Mouse (Mus musculus): ENCODE data around the gene Rbp7.
"Not testable (repeated sequence)": the region's sequence is repeated elsewhere in the genome, so short reads cannot be mapped to it uniquely, and the experiment has no call there.

Gene Rbp7

DNA sequence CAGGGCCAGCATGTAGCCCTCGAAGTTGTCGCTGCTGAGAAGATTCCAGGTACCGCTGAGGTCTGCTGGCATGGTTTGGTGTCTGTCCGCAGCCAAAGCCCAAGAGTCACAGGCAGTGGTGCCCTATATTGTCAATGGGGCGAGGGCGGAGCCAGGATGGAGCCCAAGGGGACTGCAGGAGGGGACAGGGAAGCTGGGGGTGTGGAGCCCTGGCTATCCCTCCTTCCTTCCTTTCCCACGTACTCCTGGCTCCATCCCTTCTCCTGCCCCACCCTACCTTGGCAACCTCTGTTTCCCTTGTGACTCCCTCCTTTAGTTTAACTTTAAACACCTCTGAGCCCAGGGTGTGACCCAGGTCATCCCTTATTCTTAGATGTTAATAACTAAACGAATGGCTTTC is at the start of gene Rbp7:
Gene Rbp7, minus strand, starts transcription at position 100 of the 400 bp plus-strand sequence.
- no peak for DNase-seq

DNA sequence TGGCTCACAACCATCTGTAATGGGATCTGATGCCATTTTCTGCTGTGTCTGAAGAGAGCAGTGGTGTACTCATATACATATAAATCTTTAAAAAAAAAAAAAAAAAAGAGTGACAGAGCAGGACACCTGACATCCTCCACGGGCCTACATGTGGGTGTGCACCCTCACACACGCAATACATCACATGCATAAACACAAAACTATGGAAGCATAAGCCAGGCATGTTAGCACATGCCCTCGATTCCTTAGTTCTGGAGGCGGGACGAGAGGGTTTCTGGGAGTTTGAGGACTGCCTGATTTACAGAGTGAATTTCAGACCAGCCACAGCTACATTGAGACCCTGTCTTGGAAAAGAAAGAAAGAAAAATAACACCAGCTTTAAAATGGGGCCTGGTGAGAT is 49.6 kb upstream of the Rbp7 start:
- no peak for DNase-seq

DNA sequence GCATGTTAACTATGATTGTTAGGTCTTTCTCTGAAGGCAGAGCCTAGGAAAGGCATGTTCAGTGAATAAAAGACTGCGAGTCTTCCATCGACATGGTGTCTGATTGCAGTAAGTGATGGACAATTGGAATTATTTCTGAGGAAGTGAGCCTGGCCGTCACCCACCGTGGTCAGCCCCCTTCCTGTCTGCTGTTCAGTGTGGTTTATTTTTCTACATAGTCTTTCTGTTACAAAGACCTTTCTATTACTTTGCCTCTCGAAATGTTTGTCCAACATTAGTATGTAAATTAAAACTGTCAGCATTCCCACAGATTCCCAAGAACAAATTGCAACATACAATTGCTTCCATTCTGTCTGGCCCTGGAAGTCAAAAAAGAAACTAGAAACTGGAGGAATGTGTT is 45.0 kb upstream of the Rbp7 start:
- DNase-seq, result no peak

DNA sequence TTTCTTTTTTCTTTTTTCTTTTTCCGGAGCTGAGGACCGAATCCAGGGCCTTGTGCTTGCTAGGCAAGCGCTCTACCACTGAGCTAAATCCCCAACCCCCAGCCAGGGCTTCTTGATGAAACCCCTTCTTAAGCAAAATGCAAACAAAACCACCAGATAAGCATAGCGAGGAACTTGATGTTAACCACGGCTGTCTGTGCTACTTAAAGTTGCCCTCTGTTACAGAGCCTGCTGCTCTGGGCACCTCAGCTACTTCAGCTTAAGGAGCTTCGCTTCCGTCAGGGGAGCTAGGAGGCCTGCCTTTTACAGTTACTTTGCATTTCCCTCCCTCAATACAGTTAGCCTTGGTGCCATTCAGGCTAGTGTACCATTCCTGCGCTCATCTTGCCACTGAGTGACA is 44.1 kb upstream of the Rbp7 start:
- no peak for DNase-seq

DNA sequence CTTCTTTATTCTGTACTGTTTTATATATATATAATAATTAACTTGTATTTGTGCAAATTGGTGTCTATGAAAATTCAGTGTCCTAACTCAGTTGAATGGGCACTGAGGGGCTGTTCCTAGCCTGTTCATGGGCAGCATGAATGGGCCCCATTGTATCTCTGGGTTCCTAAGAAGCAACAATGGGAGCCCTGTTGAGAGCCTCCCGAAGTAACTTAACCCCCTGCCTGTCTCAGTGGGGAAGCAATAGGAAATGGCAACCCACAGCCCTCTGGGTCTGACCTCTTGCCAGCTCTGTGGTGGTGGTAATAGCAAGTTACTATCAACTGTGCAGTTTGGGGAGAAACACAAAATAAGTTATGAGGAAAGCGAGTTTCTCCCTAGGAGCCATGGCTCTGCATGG is 41.8 kb upstream of the Rbp7 start:
- DNase-seq, result no peak

DNA sequence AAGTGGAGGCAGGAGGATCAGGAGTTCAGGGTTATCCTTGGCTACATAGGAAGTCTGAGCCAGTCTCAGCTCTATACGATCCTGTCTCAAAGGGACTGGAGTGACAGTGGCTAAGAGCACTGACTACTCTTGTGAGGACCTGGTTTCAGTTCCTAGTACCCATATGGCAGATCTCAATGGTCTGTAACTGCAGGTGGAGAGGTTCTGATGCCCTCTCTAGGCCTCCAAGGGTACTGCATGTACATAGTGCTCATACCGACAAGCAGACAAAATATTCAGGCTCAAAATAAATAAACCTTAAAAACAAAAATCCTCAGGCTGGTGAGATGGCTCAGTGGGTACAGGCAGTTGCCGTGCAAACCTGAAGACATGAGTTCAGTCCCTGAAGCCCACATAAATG is 36.4 kb upstream of the Rbp7 start:
- DNase-seq, result no peak

DNA sequence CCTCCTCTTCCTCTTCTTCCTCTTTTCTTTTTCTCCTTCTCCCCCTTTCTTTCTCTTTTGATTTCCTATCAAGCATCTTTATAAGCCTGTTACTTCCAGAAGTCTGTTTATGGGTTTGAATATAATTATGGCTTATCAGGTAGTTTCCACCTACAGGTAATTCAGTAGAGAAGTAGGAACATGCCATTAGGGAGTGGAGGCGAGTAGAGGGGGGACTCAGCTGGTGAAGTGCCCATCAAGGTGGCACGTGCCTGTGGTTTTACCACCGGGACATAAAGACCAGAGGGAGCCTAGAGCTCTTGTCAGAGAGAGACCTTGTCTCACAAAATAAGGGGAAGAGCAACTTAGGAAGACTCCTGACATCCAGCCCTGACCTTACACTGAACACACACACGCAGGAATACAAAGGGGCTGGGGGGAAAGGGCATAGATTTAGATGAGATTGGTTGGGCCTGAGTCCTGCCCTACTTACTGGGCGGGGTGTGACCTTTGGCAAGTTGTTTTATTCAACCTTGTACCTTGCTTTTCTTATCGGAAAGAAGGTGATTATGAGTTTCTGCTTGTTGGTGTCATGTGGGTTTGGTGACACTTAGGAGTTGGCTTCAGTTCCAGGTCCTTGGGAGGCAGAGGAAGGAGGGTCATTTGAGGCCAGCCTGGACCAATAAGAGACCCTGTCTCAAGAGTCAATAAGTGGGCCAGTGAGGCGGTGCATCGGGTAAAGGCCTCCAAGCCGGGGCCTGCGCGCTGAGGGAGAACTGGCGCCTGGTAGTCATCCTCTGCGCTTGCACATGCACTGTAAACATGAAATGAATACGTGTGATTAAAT is 34.9 kb upstream of the Rbp7 start:
- DNase-seq, result no peak

DNA sequence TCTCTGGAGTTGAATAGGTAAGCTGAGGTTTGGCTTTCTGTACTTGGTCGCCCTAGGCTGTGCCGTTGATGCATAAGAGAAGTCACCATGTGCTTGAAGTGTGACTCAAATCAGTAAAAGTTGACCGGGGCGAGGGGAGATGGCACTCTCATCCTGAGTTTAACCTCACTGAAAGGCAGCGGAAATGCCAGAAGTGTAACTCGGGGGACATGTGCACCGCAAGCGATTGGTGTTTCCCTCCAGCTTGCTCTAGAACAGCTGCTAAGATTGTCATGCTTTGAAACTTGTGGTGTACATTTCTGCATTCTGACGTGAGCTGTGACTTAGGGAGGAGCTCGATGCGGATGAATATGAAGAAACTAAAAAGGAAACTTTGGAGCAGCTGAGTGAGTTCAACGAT is 33.0 kb upstream of the Rbp7 start:
- DNase-seq, result no peak

DNA sequence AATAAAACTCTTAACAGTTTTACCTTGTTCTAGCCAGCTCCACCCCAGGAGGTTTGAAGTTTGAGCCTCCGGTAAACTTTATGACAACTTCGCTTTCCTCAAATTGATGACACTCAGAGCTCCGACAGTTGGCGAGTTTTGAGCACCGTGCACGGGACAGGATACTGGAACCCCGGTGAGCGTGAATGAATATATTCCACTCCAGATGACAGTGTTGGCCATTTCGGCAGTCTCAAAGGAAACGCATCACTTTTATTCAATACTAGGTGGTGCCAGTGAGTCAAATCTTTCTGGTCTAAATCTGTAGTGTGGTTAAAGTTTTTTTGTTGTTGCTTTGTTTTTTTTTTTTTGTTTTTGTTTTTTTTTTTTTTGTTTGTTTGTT is 31.0 kb upstream of the Rbp7 start:
- peak; percentile 46 for DNase-seq

DNA sequence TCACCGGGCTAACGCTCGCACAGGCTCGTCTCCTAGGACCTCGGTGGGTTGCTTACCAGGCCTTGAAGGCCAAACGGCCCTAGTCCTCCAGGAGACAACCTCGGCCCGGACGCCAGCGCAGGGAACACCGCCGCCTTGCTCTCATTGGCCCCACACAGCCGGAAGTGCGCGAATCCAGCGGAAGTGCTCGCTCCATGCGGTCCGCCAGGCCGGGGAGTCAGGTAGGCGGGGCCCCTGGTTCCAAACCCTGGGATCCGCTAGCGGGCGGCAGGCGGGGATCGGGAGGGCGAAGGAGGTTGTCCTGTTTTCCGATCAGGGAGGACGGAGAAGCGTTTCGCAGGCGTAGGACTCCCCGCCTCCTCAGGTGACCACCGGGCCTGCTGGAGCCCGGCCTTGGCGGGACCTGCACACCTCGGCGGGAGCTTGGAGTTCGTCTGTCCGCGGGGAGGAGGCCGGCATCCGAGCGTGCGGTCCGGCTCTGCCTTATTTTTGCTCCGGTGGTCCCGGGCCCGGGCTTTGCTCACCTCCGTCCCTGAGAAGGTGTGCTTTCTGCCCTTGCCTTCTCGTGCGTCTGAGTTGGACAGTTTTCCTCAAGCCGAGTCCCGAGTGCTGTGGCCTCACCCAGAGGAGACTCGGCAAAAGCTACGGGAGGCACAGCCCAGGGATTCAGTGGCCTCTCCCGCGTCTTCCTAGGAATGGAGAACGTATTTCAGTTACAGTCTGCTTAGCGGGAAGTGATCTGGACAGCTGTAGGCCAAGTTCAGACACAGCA is 30.5 kb upstream of the Rbp7 start, which contains the start of the genes Nmnat1 and Lzic:
Gene Nmnat1, minus strand, starts transcription at position 150 of the 772 bp plus-strand sequence.
Gene Lzic, plus strand, starts transcription at position 177 of the 772 bp plus-strand sequence.
- DNase-seq, result peak; percentile 89

DNA sequence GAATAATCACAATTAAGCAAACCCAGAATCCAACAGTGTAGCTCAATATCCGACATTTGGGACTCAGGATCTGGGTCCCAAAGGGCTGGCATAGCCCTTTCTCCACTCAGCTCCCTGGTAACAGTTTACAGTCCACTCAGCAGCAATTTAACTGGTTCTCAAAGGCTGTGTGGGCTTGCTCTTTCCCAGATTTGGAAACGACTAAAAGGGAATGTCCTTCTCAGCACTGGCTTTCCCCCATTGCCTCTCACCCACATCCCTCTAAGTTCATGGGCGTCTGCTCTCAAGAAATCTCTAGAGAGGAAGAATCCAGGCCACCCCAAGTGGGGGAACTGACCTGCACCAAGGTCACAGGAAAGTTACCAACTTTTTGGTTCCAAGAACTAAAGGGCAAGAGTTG is 29.8 kb upstream of the Rbp7 start:
- DNase-seq, result no peak

DNA sequence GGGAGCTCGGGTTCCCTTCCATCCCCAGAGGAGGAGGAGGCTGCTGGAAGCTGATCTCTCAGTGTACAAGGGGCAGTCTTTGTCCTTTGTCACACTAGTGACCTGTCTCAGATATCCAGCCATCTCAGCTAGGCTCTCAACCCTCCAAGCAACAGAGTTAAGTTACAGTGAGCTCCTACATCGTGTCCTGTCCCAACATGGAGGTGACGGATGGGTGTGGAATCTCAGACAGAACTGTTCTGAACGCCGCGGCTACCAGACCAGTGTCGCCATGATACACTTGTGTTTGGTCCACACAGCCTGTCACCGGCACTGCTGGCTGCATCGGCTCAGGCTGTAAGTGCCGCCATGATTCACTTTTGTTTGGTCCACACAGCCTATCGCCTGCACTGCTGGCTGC is 22.3 kb upstream of the Rbp7 start, which contains the start of gene Tmem274:
Gene Tmem274, plus strand, starts transcription at position 301 of the 400 bp plus-strand sequence.
- no peak for DNase-seq

DNA sequence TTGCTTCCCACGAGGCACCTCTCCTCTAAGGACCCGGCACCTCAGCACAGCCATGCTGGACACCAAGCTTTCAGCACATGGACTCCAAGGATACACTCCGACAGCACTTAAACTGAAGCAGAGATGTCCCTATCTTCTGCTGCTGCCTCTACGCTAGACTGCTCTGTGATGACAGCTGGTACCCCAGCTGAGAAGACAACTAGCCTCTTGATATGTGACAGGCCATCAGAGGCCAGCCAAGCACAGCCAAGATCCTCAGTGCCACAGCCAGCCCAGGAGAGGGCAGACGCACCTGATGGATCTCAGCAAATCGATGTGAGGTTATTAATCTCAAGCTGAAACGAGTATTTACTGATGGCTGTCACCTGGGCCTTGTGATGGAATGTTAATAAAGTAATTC is 20.3 kb upstream of the Rbp7 start:
- DNase-seq, result no peak

DNA sequence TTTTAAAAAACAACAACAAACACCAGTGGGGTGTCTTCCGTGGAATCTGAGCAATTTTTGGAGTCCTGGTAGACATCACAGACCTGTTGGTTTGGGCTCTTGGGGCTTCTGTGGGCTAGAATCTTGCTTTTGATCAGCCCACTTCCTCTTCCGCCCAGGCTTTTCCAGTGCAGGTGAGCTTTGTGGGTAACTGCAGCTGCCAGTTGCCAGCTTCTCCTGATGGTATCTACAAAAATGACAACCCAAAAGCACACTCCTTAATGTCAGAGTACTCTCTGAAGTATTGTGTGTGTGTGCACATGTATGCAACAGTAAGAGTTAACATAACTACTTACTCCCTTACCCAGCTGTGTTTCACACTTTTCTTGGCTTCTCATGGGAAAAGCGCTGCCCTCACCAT is 14.8 kb upstream of the Rbp7 start:
- DNase-seq, result peak; percentile 88

DNA sequence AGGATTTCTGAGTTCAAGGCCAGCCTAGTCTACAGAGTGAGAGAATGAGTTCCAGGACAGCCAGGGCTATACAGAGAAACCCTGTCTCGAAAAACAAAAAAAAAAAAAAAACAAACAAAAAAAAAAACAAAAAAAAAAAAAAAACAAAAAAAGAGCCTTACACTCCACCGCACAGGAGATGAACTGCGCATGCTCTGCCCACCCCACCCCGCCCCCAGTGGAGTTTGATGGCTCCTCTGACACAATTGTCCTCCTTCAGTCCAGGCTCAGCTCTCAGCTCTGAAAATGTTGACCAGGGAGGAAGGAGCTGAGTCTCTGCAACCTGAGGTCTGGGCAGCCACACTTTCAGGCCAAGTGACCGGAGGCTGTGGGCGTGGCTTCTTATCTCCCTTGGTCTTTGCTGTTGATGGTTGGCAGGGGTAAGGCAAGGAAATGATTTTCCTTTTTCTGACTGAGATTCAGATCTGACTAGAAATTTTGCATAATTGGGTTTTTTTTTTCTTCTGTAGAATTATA is 8.7 kb upstream of the Rbp7 start:
- no peak for DNase-seq

DNA sequence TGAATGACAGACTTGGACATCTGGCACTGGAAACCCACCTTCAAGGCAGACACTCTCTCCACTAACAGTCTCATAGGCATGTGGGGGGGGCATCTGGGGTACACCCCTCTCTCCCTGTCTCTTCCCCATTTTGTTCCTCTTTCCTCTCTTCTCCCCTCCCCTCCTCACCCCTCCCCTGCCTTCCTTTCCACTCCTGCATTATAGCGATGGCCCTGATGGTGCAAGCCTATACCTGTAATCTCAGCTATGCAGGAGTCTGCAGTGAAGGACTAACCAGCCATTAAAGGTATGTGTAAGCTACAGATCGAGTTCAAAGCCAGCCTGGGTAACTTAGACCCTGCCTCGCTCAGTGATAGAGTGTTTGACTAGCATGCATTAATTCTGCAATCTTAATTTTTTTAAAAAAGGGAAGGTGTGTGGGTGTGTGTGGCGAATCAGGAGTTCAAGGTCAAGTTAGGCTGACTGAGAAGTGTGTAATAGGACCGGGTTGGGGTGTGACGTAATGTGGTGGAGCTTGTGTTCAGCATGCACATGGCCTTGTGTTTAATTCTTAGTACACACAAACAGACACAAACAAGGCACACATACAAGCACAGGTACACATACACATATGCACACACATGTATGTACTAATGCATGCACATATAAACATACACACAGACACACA is 7.7 kb upstream of the Rbp7 start:
- DNase-seq, result no peak

DNA sequence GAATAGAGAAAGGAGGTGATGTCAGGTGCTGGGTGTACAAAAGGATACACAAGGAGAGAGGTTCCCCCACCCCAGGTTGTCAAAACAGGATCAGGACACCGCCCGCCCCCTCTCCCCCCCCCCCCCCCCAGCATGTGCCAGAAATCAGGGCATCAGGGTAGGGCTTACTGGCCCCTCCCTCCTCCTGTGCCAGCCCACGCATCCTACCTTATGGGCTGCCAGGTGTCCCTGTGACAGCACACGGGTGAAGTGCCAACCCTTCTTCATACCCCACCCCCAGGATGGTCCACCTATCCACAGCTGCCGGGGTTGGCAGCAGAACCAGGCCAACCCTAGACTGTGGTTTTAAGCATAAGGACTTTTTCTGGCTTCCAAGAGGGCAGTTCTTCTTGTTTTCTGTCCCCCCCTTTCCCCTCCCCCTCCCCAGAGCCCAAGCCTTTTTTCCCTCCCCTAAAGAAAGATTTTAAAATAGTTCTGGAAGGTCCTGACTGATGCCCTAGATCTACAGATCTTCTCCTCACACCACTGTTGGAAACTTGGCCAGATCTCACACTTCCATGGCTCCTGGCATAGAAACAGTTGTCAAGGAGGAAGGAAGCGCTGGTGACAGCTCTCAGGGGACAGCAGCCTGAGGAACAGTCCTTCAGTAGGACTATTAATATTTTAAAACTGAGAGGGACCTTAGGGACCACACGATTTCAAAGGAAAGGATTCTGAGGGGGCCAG is 7.0 kb upstream of the Rbp7 start:
- no peak for DNase-seq

DNA sequence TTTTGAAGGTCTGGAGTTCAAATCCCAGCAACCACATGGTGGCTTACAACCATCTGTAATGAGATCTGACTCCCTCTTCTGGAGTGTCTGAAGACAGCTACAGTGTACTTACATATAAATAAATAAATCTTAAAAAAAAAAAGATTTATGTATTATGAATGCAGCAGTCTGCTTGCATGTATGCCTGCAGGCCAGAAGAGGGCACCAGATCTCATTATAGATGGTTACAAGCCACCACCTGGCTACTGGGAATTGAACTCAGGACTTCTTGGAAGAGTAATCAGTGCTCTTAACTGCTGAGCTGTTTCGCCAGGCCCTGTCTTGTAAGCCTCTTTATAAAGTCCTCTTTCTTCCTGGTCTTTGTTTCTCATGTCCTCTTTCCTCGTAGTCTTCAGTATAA is 5.7 kb upstream of the Rbp7 start:
- not testable (repeated sequence) for DNase-seq

DNA sequence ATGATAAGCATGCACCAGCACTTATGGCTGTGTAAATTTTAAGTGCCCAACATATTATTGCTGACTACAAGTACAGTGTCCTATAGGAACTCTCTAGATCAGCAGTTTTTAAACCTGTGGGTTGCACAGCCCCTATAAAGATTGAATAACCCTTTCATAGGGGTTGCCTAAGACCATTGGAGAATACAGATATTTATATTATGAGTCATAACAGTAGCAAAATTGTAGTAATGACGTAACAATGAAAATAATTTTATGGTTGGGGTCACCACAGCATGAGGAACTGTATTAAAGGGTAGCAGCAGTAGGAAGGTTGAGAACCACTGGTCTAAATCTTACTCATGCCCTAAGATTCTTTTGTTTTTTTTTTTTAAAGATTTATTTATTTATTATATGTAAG is 4.6 kb upstream of the Rbp7 start:
- no peak for DNase-seq

DNA sequence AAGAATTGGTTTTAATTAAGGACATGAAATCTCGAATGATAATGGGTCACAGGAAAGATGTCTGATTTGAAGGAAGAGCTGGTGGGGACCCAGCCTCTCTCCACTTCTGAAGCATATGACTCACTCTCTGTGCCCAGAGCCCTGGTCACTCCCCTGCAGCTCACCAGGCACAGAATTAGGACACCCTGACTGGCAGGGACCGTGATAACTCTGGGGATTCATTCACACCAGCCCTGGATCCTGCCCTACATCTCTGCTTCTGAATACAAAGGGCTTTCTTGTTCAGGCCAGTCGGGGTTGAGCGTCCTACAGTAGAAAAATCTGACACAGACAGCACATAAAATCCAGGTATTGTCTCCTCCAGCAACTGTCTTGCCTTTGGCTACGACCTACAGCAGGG is 3.7 kb upstream of the Rbp7 start:
- no peak for DNase-seq

DNA sequence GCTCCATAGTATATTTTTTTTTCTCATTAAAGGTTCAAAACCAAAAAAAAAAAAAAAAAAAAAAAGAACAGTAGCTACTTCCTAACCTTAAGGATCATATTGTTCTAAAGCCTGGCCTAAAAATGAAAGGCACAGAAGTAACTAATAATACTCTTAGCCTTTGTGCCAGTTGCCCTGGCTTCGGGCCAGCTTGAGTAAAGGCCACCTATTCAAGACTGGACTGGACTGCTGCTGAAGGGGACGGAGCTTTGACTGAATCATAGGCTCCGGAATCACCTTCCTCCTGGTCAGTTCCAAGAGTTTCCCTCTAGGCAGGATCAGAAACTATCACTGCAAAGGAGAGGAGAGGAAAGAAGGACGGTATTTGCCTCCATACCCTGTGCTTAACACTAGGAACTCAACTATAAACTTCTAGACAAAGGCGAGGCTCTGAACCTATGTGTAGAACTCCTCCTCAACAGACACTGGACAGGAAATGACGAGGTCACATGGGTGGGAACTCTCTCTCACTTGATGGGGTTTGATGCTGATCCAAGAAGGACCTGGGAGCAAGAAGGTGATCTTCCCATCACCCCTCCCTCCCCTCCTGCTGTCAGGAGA is 3.2 kb upstream of the Rbp7 start:
- no peak for DNase-seq

DNA sequence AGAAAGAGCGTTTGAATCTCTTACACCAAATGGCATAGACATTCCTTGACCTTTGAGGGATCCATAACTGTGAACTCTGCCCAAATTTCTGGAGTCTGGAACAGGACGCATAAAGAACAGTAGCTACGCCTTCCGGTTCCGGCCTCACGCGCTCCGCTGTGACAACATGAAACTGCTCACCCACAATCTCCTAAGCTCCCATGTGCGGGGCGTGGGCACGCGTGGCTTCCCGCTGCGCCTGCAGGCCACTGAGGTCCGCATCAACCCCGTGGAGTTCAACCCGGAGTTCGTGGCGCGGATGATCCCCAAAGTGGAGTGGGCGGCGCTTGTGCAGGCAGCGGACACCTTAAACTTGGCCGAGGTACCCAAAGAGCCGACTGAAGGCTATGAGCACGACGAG is 2.4 kb upstream of the Rbp7 start:
- not testable (repeated sequence) for DNase-seq
